ENCODE assay signal across 22 mouse cellular contexts in genomic region chr4:153294828-153295227, GRCm38 (mm10).
DNase-seq lines count a peak whose midpoint lies in the region; ATAC-seq lines count a peak whose summit lies in the region.
"Had no signal": no experiment of that assay in that cellular context is flagged by ENCODE, and none has a peak within 500 bp of the region (broad histone marks: within the 10 kb centered on the region; RNA-seq: fewer than 3 reads in every experiment).

No protein-coding gene starts in this region.

- H3K36me3 ChIP-seq in hindbrain, embryonic 13.5 days, result no peaks in the 10 kb centered on the region
- no peaks in the 10 kb centered on the region for H3K36me3 ChIP-seq in hindbrain, embryonic 14.5 days (replicated peaks; ENCODE audit: control insufficient read depth, insufficient read depth)
- H3K36me3 ChIP-seq in midbrain, embryonic 11.5 days (ENCODE audit: control insufficient read depth, insufficient read depth, low read length), result no peaks in the 10 kb centered on the region
- H3K36me3 ChIP-seq in midbrain, embryonic 14.5 days (ENCODE audit: control insufficient read depth, insufficient read depth, low read length), result no peaks in the 10 kb centered on the region
- H3K36me3 ChIP-seq: embryonic facial prominence, embryonic 15.5 days; forebrain, embryonic 10.5 days; intestine, embryonic 15.5 days had no signal

- H3K4me1 ChIP-seq in hindbrain, embryonic 13.5 days (replicated peaks), result peaks cover 24% of the 10 kb centered on the region
- H3K4me1 ChIP-seq in hindbrain, embryonic 14.5 days (replicated peaks; ENCODE audit: control insufficient read depth, insufficient read depth, low read length), result peaks cover 13% of the 10 kb centered on the region; the same call in 1 of the 2 replicates
- peaks cover 20% of the 10 kb centered on the region for H3K4me1 ChIP-seq in midbrain, embryonic 11.5 days (ENCODE audit: control insufficient read depth, insufficient read depth, low read length)
- peaks cover 18% of the 10 kb centered on the region; the same call in 1 of the 2 replicates for H3K4me1 ChIP-seq in midbrain, embryonic 14.5 days (ENCODE audit: control insufficient read depth, insufficient read depth, low read length)
- H3K4me1 ChIP-seq: embryonic facial prominence, embryonic 15.5 days; intestine, embryonic 15.5 days had no signal

- no peak overlapping the region for H3K4me3 ChIP-seq in hindbrain, embryonic 13.5 days
- no peak overlapping the region for H3K4me3 ChIP-seq in hindbrain, embryonic 14.5 days (replicated peaks; ENCODE audit: low read length)
- no peak overlapping the region for H3K4me3 ChIP-seq in midbrain, embryonic 11.5 days (ENCODE audit: low read depth, low read length)
- H3K4me3 ChIP-seq in midbrain, embryonic 14.5 days (replicated peaks; ENCODE audit: low read depth, low read length), result no peak overlapping the region
- H3K4me3 ChIP-seq: embryonic facial prominence, embryonic 15.5 days; erythroblast, embryonic 14.5 days; forebrain, embryonic 10.5 days; gastrocnemius, adult 2 months; intestine, embryonic 15.5 days had no signal

- ATAC-seq in hindbrain, embryonic 13.5 days (ENCODE audit: low FRiP score), result no peak
- no peak; the same call in 1 of the 2 replicates for ATAC-seq in hindbrain, embryonic 14.5 days (ENCODE audit: low FRiP score)
- ATAC-seq in midbrain, embryonic 11.5 days (ENCODE audit: low FRiP score), result peak; percentile 63
- no peak for ATAC-seq in midbrain, embryonic 14.5 days (ENCODE audit: low FRiP score, low TSS enrichment)
- ATAC-seq: activated CD4-positive, CD25-positive, alpha-beta regulatory T cell, adult 4 months; forebrain, embryonic 14.5 days; intestine, embryonic 15.5 days; Patski had no signal

- no peak overlapping the region for H3K4me2 ChIP-seq in hindbrain, embryonic 13.5 days
- H3K4me2 ChIP-seq in hindbrain, embryonic 14.5 days (replicated peaks), result no peak overlapping the region
- no peak overlapping the region for H3K4me2 ChIP-seq in midbrain, embryonic 11.5 days
- no peak overlapping the region for H3K4me2 ChIP-seq in midbrain, embryonic 14.5 days (ENCODE audit: low read length)
- H3K4me2 ChIP-seq: embryonic facial prominence, embryonic 15.5 days; intestine, embryonic 15.5 days had no signal

- H3K27me3 ChIP-seq in hindbrain, embryonic 13.5 days, result no peaks in the 10 kb centered on the region
- H3K27me3 ChIP-seq in hindbrain, embryonic 14.5 days (ENCODE audit: control insufficient read depth, insufficient read depth, low read length), result no peaks in the 10 kb centered on the region
- no peaks in the 10 kb centered on the region for H3K27me3 ChIP-seq in midbrain, embryonic 11.5 days (ENCODE audit: control insufficient read depth, insufficient read depth, low read length)
- no peaks in the 10 kb centered on the region for H3K27me3 ChIP-seq in midbrain, embryonic 14.5 days (ENCODE audit: control insufficient read depth, insufficient read depth, low read length)
- H3K27me3 ChIP-seq: embryonic facial prominence, embryonic 15.5 days; intestine, embryonic 15.5 days; Patski had no signal

- H3K9ac ChIP-seq in hindbrain, embryonic 13.5 days, result peak overlapping the region; percentile 25; the same call in 1 of the 2 replicates
- H3K9ac ChIP-seq in hindbrain, embryonic 14.5 days, result no peak overlapping the region
- H3K9ac ChIP-seq in midbrain, embryonic 11.5 days (ENCODE audit: low read length), result no peak overlapping the region
- H3K9ac ChIP-seq in midbrain, embryonic 14.5 days (replicated peaks; ENCODE audit: low read length), result no peak overlapping the region
- H3K9ac ChIP-seq: embryonic facial prominence, embryonic 15.5 days; intestine, embryonic 15.5 days had no signal

- WGBS in hindbrain, embryonic 13.5 days, result 34% methylated on average over 6 of the region's 6 CpGs
- 35% methylated on average over 6 of the region's 6 CpGs for WGBS in hindbrain, embryonic 14.5 days
- 32% methylated on average over 6 of the region's 6 CpGs for WGBS in midbrain, embryonic 11.5 days
- 21% methylated on average over 6 of the region's 6 CpGs for WGBS in midbrain, embryonic 14.5 days

- DNase-seq in embryo, embryonic 10 days (ENCODE audit: low spot score), result peak; percentile 26
- DNase-seq in embryo, embryonic 9.5 days (ENCODE audit: extremely low spot score), result no peak
- no peak for DNase-seq in hindbrain, embryonic 14.5 days (ENCODE audit: low spot score)
- DNase-seq in midbrain, embryonic 11.5 days (ENCODE audit: low spot score, missing footprints), result peak; percentile 86
- no peak for DNase-seq in midbrain, embryonic 14.5 days
- peak; percentile 52 for DNase-seq in retina, embryonic 14.5 days (ENCODE audit: low spot score)
- no peak for DNase-seq in MN1 (ENCODE audit: low spot score)
- DNase-seq: adrenal gland, postnatal 14 days; cerebellum, adult 18-20 months; cerebellum, adult 9-11 months; gastrocnemius, adult 2 months; gastrocnemius, postnatal 25 days; heart, postnatal 10 days; heart, postnatal 4 days had no signal

- H3K27ac ChIP-seq in hindbrain, embryonic 13.5 days, result no peak overlapping the region
- H3K27ac ChIP-seq in hindbrain, embryonic 14.5 days, result no peak overlapping the region
- H3K27ac ChIP-seq in midbrain, embryonic 11.5 days (ENCODE audit: low read depth, low read length), result no peak overlapping the region
- no peak overlapping the region for H3K27ac ChIP-seq in midbrain, embryonic 14.5 days (replicated peaks; ENCODE audit: low read depth, low read length)
- H3K27ac ChIP-seq: embryonic facial prominence, embryonic 15.5 days; forebrain, embryonic 10.5 days; gastrocnemius, adult 2 months; intestine, embryonic 15.5 days had no signal

- H3K9me3 ChIP-seq in hindbrain, embryonic 13.5 days, result no peaks in the 10 kb centered on the region
- H3K9me3 ChIP-seq in hindbrain, embryonic 14.5 days (ENCODE audit: control insufficient read depth, low read length), result no peaks in the 10 kb centered on the region
- H3K9me3 ChIP-seq in midbrain, embryonic 11.5 days (ENCODE audit: control insufficient read depth, low read length), result no peaks in the 10 kb centered on the region
- H3K9me3 ChIP-seq in midbrain, embryonic 14.5 days (ENCODE audit: control insufficient read depth, low read length), result no peaks in the 10 kb centered on the region
- H3K9me3 ChIP-seq: embryonic facial prominence, embryonic 15.5 days; forebrain, embryonic 10.5 days; intestine, embryonic 15.5 days had no signal

Comparison
In these comparisons a context has a peak if more than half of its experiments do, and no peak if none do; other contexts are left out.
1. DNase-seq: peak in embryo, embryonic 10 days (single experiment), midbrain, embryonic 11.5 days (single experiment) and retina, embryonic 14.5 days (single experiment); none in embryo, embryonic 9.5 days (single experiment), hindbrain, embryonic 14.5 days (single experiment), midbrain, embryonic 14.5 days (single experiment) and MN1 (single experiment).